Comparison of ENCODE assay signal across 9 mouse cellular contexts in the genomic region with DNA sequence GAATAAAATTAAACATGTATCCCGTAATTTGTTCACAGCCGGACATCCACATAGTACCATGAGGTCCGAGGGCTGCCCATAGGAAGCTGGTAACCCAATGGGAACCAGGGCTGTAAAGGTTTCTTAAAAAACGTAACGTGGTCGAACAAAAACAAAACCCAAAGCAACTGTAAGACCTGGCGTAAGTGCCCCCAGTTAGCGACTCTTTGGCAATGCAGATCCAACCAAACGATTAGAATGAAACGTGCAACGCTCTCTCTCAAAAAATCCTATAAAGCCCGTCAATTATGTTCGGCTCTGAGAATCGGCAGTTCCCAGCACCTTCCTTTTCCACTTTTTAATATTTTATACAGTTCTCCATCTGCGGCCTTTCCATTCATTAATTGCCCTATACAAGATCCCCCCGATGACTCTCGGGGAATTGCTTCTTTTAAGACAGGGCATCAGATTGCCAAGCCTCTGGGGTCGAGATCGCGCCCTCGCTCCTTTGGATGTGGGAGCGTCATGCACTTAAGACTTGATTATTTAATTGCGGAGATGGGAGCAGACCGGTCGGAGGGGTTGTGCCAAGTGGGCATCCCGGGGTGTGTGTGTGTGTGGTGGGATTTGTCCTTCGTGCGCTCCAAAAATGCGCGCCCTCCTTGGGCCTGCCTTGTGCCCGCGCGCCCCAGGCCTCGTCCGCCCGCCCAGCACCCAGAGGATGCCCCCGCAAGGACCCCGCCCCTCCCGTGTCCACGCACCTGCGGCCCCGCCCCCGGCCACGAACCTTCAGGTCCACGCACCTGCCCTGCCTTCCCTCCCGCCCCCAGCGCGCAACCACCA. TPM values are rescaled to one million over a fixed set of nuclear protein-coding genes. Genes with fewer than 3 reads are reported as not detected.
A peak's percentile ranks its signal among the peaks of the same experiment; 100 is the strongest.
DNase-seq lines count a peak whose midpoint lies in the region; ATAC-seq lines count a peak whose summit lies in the region.
"Had no signal": no experiment of that assay in that cellular context is flagged by ENCODE, and none has a peak within 500 bp of the region (broad histone marks: within the 10 kb centered on the region; RNA-seq: fewer than 3 reads in every experiment).

No protein-coding gene starts in this region.

- H3K27me3 ChIP-seq in limb, embryonic 12.5 days = no peaks in the 10 kb centered on the region
- H3K27me3 ChIP-seq in stomach, embryonic 16.5 days (ENCODE audit: control insufficient read depth, insufficient read depth, low read length) = no peaks in the 10 kb centered on the region

- no peaks in the 10 kb centered on the region for H3K9me3 ChIP-seq in limb, embryonic 12.5 days
- H3K9me3 ChIP-seq in stomach, embryonic 16.5 days (replicated peaks; ENCODE audit: control insufficient read depth, low read length) = no peaks in the 10 kb centered on the region

- WGBS in limb, embryonic 12.5 days = 1% methylated on average over 42 of the region's 48 CpGs
- 2% methylated on average over 48 of the region's 48 CpGs for WGBS in stomach, embryonic 16.5 days

- no peaks in the 10 kb centered on the region for H3K36me3 ChIP-seq in limb, embryonic 12.5 days
- H3K36me3 ChIP-seq in stomach, embryonic 16.5 days (ENCODE audit: control insufficient read depth, insufficient read depth, low read length) = no peaks in the 10 kb centered on the region

- H3K4me2 ChIP-seq in limb, embryonic 12.5 days = peak overlapping the region; percentile 72
- peak overlapping the region; percentile 93 for H3K4me2 ChIP-seq in stomach, embryonic 16.5 days (ENCODE audit: low read depth, low read length)

- H3K4me3 ChIP-seq in limb, embryonic 12.5 days (replicated peaks) = peak overlapping the region; percentile 91
- peak overlapping the region; percentile 70 for H3K4me3 ChIP-seq in stomach, embryonic 16.5 days (replicated peaks; ENCODE audit: low read length)

- H3K9ac ChIP-seq in limb, embryonic 12.5 days (replicated peaks) = peak overlapping the region; percentile 98
- H3K9ac ChIP-seq in stomach, embryonic 16.5 days (ENCODE audit: low read length) = peak overlapping the region; percentile 81

- peak; percentile 21 for DNase-seq in embryo, embryonic 10 days (ENCODE audit: low spot score)
- DNase-seq in embryo, embryonic 11 days = no peak
- DNase-seq in spleen, adult 12 weeks (ENCODE audit: low spot score) = peak; percentile 6
- DNase-seq in spleen, postnatal 14 days (ENCODE audit: low spot score in 2 of 2) = no peak
- DNase-seq in layer of hippocampus, postnatal 36 days = no peak
- no peak for DNase-seq in adrenal gland, postnatal 4 days (ENCODE audit: low spot score in 2 of 2)

- peak overlapping the region; percentile 100 for H3K27ac ChIP-seq in limb, embryonic 12.5 days
- peak overlapping the region; percentile 99 for H3K27ac ChIP-seq in stomach, embryonic 16.5 days (ENCODE audit: low read length)

- 0 out of 2 replicates have a peak, but pooled peaks have one; percentile 9 for ATAC-seq in limb, embryonic 12.5 days (ENCODE audit: insufficient number of reproducible peaks, insufficient read depth, low FRiP score, low TSS enrichment, low read depth)
- ATAC-seq in stomach, embryonic 16.5 days (ENCODE audit: insufficient read depth, low FRiP score) = peak; percentile 19; the same call in 1 of the 2 replicates

- H3K4me1 ChIP-seq in limb, embryonic 12.5 days (replicated peaks) = peaks cover 10% of the 10 kb centered on the region
- peaks cover 12% of the 10 kb centered on the region for H3K4me1 ChIP-seq in stomach, embryonic 16.5 days (ENCODE audit: control insufficient read depth, insufficient read depth, low read length)

RNA-seq across cellular contexts. Expression of a gene that starts 0.6 kb away (rescaled TPM):
- polyA plus RNA-seq in limb, embryonic 12.5 days (2016; fragmentation: Nextera tagmentation; extraction: Ambion mirVana) = 231 and 240 TPM in 2 replicates
- polyA plus RNA-seq in stomach, embryonic 16.5 days (2015; fragmentation: Nextera tagmentation; extraction: Ambion mirVana) = 117 and 125 TPM in 2 replicates
- 100 to 1,000 TPM; 334 to 351 TPM for total RNA-seq in layer of hippocampus, postnatal 36 days (2021)
- total RNA-seq in adrenal gland, postnatal 4 days (2021) = 100 to 1,000 TPM; 437 to 471 TPM

RNA-seq across cellular contexts. Expression of a gene that starts 58.5 kb away (rescaled TPM):
- polyA plus RNA-seq in limb, embryonic 12.5 days (2016; fragmentation: Nextera tagmentation; extraction: Ambion mirVana) = not detected in 2 replicates
- not detected in 2 replicates for polyA plus RNA-seq in stomach, embryonic 16.5 days (2015; fragmentation: Nextera tagmentation; extraction: Ambion mirVana)
- total RNA-seq in layer of hippocampus, postnatal 36 days (2021) = under 1 TPM; 0.30 to 0.35 TPM
- not detected for total RNA-seq in adrenal gland, postnatal 4 days (2021)
- total RNA-seq: left cerebral cortex, postnatal 25 days had no signal

Comparison
In these comparisons a context has a peak if more than half of its experiments do, and no peak if none do; other contexts are left out.
1. DNase-seq: peak in embryo, embryonic 10 days (single experiment) and spleen, adult 12 weeks (single experiment); none in embryo, embryonic 11 days (single experiment), spleen, postnatal 14 days (0 of 2), layer of hippocampus, postnatal 36 days (0 of 2) and adrenal gland, postnatal 4 days (0 of 2).